Mouse (Mus musculus): ENCODE results near the gene Nhs. TPM values are rescaled to one million over a fixed set of nuclear protein-coding genes. Genes with fewer than 3 reads are reported as not detected.
"Not testable (repeated sequence)": the region's sequence is repeated elsewhere in the genome, so short reads cannot be mapped to it uniquely, and the experiment has no call there.

The Nhs gene
- total and polyA plus RNA-seq, 3 experiments: 0.16 to 0.55 (median 0.37) TPM

GRCm38 (mm10) chrX:161853626-161854312 lies 305.8 kb downstream of the Nhs start:
- no peaks in the 10 kb centered on the region for H3K36me3 ChIP-seq (ENCODE audit: control insufficient read depth, insufficient read depth, low read length)
- no peak for TF ChIP-seq EP300 (IDR thresholded peaks at IDR 0.05; ENCODE audit: insufficient read depth, low read depth, low read length)
- H3K9ac ChIP-seq (ENCODE audit: low read depth, low read length): no peak overlapping the region
- H3K27me3 ChIP-seq (ENCODE audit: control insufficient read depth, insufficient read depth, low read length): no peaks in the 10 kb centered on the region
- H3K27ac ChIP-seq: no peak overlapping the region
- H3K79me2 ChIP-seq (replicated peaks; ENCODE audit: control insufficient read depth, insufficient read depth, low read length): no peaks in the 10 kb centered on the region
- no peak overlapping the region for H3K4me3 ChIP-seq
- intact Hi-C loops (cut with DNase I): no loop called here
- no peak for DNase-seq
- no peaks in the 10 kb centered on the region for H3K4me1 ChIP-seq (ENCODE audit: control insufficient read depth, insufficient read depth, low read length)
- 52% methylated on average over 4 of the region's 4 CpGs for WGBS

- DNase-seq; H3K36me3 ChIP-seq (ENCODE audit: control insufficient read depth, insufficient read depth, low read length); H3K79me2 ChIP-seq (replicated peaks; ENCODE audit: control insufficient read depth, insufficient read depth, low read length); H3K4me3 ChIP-seq; H3K27ac ChIP-seq; H3K27me3 ChIP-seq (ENCODE audit: control insufficient read depth, insufficient read depth, low read length); H3K4me1 ChIP-seq (ENCODE audit: control insufficient read depth, insufficient read depth, low read length); H3K9ac ChIP-seq (ENCODE audit: low read depth, low read length): not testable (repeated sequence)
- intact Hi-C loops (cut with DNase I): loop anchor here (1.0 kb wide), 1 partner anchor 429 kb away; no protein-coding TSS in a partner anchor
- 22% methylated on average over 2 of the region's 2 CpGs for WGBS
- TF ChIP-seq CTCF (IDR thresholded peaks at IDR 0.05): peak; percentile 80
These were observed 333.3 kb downstream of the Nhs start for GRCm38 (mm10) chrX:161826186-161826585.

GRCm38 (mm10) chrX:161790182-161790581 lies 369.3 kb downstream of the Nhs start:
- 19% methylated on average over 6 of the region's 6 CpGs for WGBS
- intact Hi-C loops (cut with DNase I): loop anchor here (1.0 to 2.0 kb wide), 2 partner anchors 34 to 391 kb away; no protein-coding TSS in a partner anchor
- no peak for DNase-seq
- TF ChIP-seq EP300 (IDR thresholded peaks at IDR 0.05; ENCODE audit: insufficient read depth, low read depth, low read length): no peak
- peak; percentile 69 for TF ChIP-seq CTCF (IDR thresholded peaks at IDR 0.05)
- H3K27me3 ChIP-seq (ENCODE audit: control insufficient read depth, insufficient read depth, low read length): no peaks in the 10 kb centered on the region
- no peaks in the 10 kb centered on the region for H3K36me3 ChIP-seq (ENCODE audit: control insufficient read depth, insufficient read depth, low read length)
- no peaks in the 10 kb centered on the region for H3K4me1 ChIP-seq (ENCODE audit: control insufficient read depth, insufficient read depth, low read length)
- H3K4me3 ChIP-seq: no peak overlapping the region
- H3K9ac ChIP-seq (ENCODE audit: low read depth, low read length): no peak overlapping the region
- no peak overlapping the region for H3K27ac ChIP-seq
- H3K79me2 ChIP-seq (replicated peaks; ENCODE audit: control insufficient read depth, insufficient read depth, low read length): no peaks in the 10 kb centered on the region

Data from heart, adult 2 months (tissue).